ENCODE assay signal across 22 mouse cellular contexts in genomic region chr13:112840241-112841087, GRCm38 (mm10). TPM values are rescaled to one million over a fixed set of nuclear protein-coding genes. Genes with fewer than 3 reads are reported as not detected.
DNase-seq lines count a peak whose midpoint lies in the region; ATAC-seq lines count a peak whose summit lies in the region.
"Had no signal": no experiment of that assay in that cellular context is flagged by ENCODE, and none has a peak within 500 bp of the region (broad histone marks: within the 10 kb centered on the region; RNA-seq: fewer than 3 reads in every experiment).

No protein-coding gene starts in this region.

- no peak overlapping the region for H3K9ac ChIP-seq in liver, embryonic 13.5 days
- H3K9ac ChIP-seq in kidney, embryonic 14.5 days (ENCODE audit: low read depth, low read length), result no peak overlapping the region
- H3K9ac ChIP-seq: intestine, embryonic 15.5 days; limb, embryonic 12.5 days had no signal

- WGBS in liver, embryonic 13.5 days (ENCODE audit: insufficient replicate concordance), result 86% methylated on average over 16 of the region's 16 CpGs
- WGBS in kidney, embryonic 14.5 days, result 91% methylated on average over 16 of the region's 16 CpGs

- H3K27ac ChIP-seq in liver, embryonic 13.5 days, result peak overlapping the region; percentile 13; the same call in 1 of the 2 replicates
- H3K27ac ChIP-seq in kidney, embryonic 14.5 days (ENCODE audit: low read depth, low read length), result no peak overlapping the region
- H3K27ac ChIP-seq: intestine, embryonic 15.5 days; limb, embryonic 12.5 days; stomach, postnatal 0 days had no signal

- no peaks in the 10 kb centered on the region for H3K27me3 ChIP-seq in liver, embryonic 13.5 days
- no peaks in the 10 kb centered on the region for H3K27me3 ChIP-seq in kidney, embryonic 14.5 days (ENCODE audit: control insufficient read depth, insufficient read depth, low read length)
- H3K27me3 ChIP-seq: intestine, embryonic 15.5 days; limb, embryonic 12.5 days had no signal

- no peak overlapping the region for H3K4me3 ChIP-seq in liver, embryonic 13.5 days (replicated peaks)
- no peak overlapping the region for H3K4me3 ChIP-seq in kidney, embryonic 14.5 days (ENCODE audit: low read length)
- H3K4me3 ChIP-seq: erythroblast, embryonic 14.5 days; intestine, embryonic 15.5 days; limb, embryonic 12.5 days; megakaryocyte, embryonic 14.5 days had no signal

- peaks cover 43% of the 10 kb centered on the region for H3K4me1 ChIP-seq in liver, embryonic 13.5 days (replicated peaks)
- no peaks in the 10 kb centered on the region for H3K4me1 ChIP-seq in kidney, embryonic 14.5 days (ENCODE audit: control insufficient read depth, insufficient read depth, low read length)
- H3K4me1 ChIP-seq: intestine, embryonic 15.5 days; megakaryocyte, embryonic 14.5 days had no signal

- peaks cover 24% of the 10 kb centered on the region for H3K36me3 ChIP-seq in liver, embryonic 13.5 days
- H3K36me3 ChIP-seq in kidney, embryonic 14.5 days (ENCODE audit: control insufficient read depth, insufficient read depth, low read length), result peaks cover 4% of the 10 kb centered on the region; the same call in 1 of the 2 replicates

- no peak for ATAC-seq in liver, embryonic 13.5 days (ENCODE audit: low read depth)
- no peak for ATAC-seq in erythroid progenitor cell, adult 5-6 weeks (replicated peaks; ENCODE audit: low FRiP score, poor library complexity, severe bottlenecking)
- no peak for ATAC-seq in kidney, embryonic 14.5 days (ENCODE audit: low FRiP score, low TSS enrichment)
- ATAC-seq: activated CD4-positive, CD25-positive, alpha-beta regulatory T cell, adult 4 months; CD4-positive, CD25-positive, alpha-beta regulatory T cell, adult 4 months; intestine, embryonic 15.5 days had no signal

- no peaks in the 10 kb centered on the region; the same call in 1 of the 2 replicates for H3K9me3 ChIP-seq in liver, embryonic 13.5 days (replicated peaks)
- H3K9me3 ChIP-seq in kidney, embryonic 14.5 days (ENCODE audit: control insufficient read depth, low read length), result no peaks in the 10 kb centered on the region
- H3K9me3 ChIP-seq: intestine, embryonic 15.5 days had no signal

- no peak overlapping the region for H3K4me2 ChIP-seq in liver, embryonic 13.5 days
- H3K4me2 ChIP-seq in kidney, embryonic 14.5 days (replicated peaks; ENCODE audit: low read depth, low read length), result no peak overlapping the region
- H3K4me2 ChIP-seq: heart, embryonic 11.5 days; intestine, embryonic 15.5 days; limb, embryonic 12.5 days had no signal

- no peak for DNase-seq in liver, embryonic 13.5 days
- no peak for DNase-seq in liver
- peak; percentile 19 to 52 for DNase-seq in frontal cortex, adult 2 months (ENCODE audit: extremely low spot score in 1 of 2, low spot score in 1 of 2)
- DNase-seq in layer of hippocampus, adult 8-10 months (ENCODE audit: low spot score in 2 of 2), result peak; percentile 37 to 50
- peak; percentile 41 to 56 for DNase-seq in right cerebral cortex, adult 2 months (ENCODE audit: low spot score in 2 of 2)
- no peak for DNase-seq in thymus, postnatal 10 days (ENCODE audit: low spot score in 2 of 2)
- DNase-seq: cerebellum, adult 9-10 months; gastrocnemius, postnatal 36 days; heart, postnatal 4 days; kidney, postnatal 10 days; lung, adult 2 months; spleen, adult 18-20 months had no signal

RNA-seq across cellular contexts. Expression of gene Plpp1, which starts 39.9 kb away (rescaled TPM):
- polyA plus RNA-seq in liver, embryonic 13.5 days (2015; fragmentation: Nextera tagmentation; extraction: Ambion mirVana), result 31.8 and 32.2 TPM in 2 replicates
- polyA plus RNA-seq in frontal cortex, adult 2 months (2012; rRNA removed), result 27.1 and 29.7 TPM in 2 replicates
- total RNA-seq in layer of hippocampus, adult 8-10 months (2022), result 10 to 100 TPM; 26.0 to 29.0 (median 28.6) TPM
- 82.2 and 93.7 TPM in 2 replicates for total RNA-seq in erythroid progenitor cell, adult 5-6 weeks (2015; ENCODE audit: low replicate concordance)
- 50.8 and 56.6 TPM in 2 replicates for total RNA-seq in erythroid progenitor cell, adult 5-6 weeks (2017; ENCODE audit: low replicate concordance)
- polyA plus RNA-seq in kidney, embryonic 14.5 days (2014; fragmentation: Nextera tagmentation; extraction: Ambion mirVana), result 61.9 and 63.6 TPM in 2 replicates

Comparison
In these comparisons a context has a peak if more than half of its experiments do, and no peak if none do; other contexts are left out.
1. DNase-seq: peak in frontal cortex, adult 2 months (2 of 2), layer of hippocampus, adult 8-10 months (2 of 2) and right cerebral cortex, adult 2 months (2 of 2); none in liver, embryonic 13.5 days (single experiment), liver (single experiment) and thymus, postnatal 10 days (0 of 2).